Mouse (Mus musculus): Measurements from ENCODE around the gene Prkar2a. TPM values are rescaled to one million over a fixed set of nuclear protein-coding genes. Genes with fewer than 3 reads are reported as not detected.

Gene Prkar2a
- polyA plus RNA-seq, 1 experiment from 2014 or later: 28.8 TPM

- Histone ChIP-seq H3K4me1 (ENCODE audit: control insufficient read depth, insufficient read depth, low read length) (peaks cover 21% of the 10 kb centered on the region), H3K4me2 (replicated peaks; ENCODE audit: low read depth, low read length) (no peak overlapping the region), H3K27me3 (ENCODE audit: control insufficient read depth, insufficient read depth, low read length) (no peaks in the 10 kb centered on the region), H3K27ac (ENCODE audit: low read depth, low read length) (no peak overlapping the region), H3K4me3 (ENCODE audit: low read length) (no peak overlapping the region), H3K36me3 (ENCODE audit: control insufficient read depth, insufficient read depth, low read length) (peaks cover 81% of the 10 kb centered on the region), H3K9ac (ENCODE audit: low read depth, low read length) (no peak overlapping the region), H3K9me3 (ENCODE audit: control insufficient read depth, low read length) (no peaks in the 10 kb centered on the region)
- ATAC-seq (ENCODE audit: low FRiP score, low TSS enrichment): no peak
- 86% methylated on average over 3 of the region's 3 CpGs for WGBS
Observed at GRCm38 (mm10) chr9:108799564-108799963, 110.5 kb downstream of the Prkar2a start.

Small RNA genes within 50 kb of the gene (microRNA-seq; reads per million reads assigned to microRNA genes)
- not detected for gene Gm26298

Other genes with a start within 250 kb of the Prkar2a start
- gene Ccdc71, start 228.8 kb upstream of the Prkar2a start, polyA plus RNA-seq (2014; fragmentation: Nextera tagmentation; extraction: Ambion mirVana): 50.7 and 54.7 TPM in 2 replicates
- 21.6 and 22.9 TPM in 2 replicates for gene Klhdc8b, start 227.7 kb upstream of the Prkar2a start, polyA plus RNA-seq (2014; fragmentation: Nextera tagmentation; extraction: Ambion mirVana)
- 21.5 and 31.9 TPM in 2 replicates for gene Lamb2, start 209.6 kb upstream of the Prkar2a start, polyA plus RNA-seq (2014; fragmentation: Nextera tagmentation; extraction: Ambion mirVana)
- gene Usp19, start 198.7 kb upstream of the Prkar2a start, polyA plus RNA-seq (2014; fragmentation: Nextera tagmentation; extraction: Ambion mirVana): 45.4 and 69.4 TPM in 2 replicates
- 99.1 and 117 TPM in 2 replicates for gene Qars, start 181.6 kb upstream of the Prkar2a start, polyA plus RNA-seq (2014; fragmentation: Nextera tagmentation; extraction: Ambion mirVana)
- 91.0 and 139 TPM in 2 replicates for gene Qrich1, start 172.5 kb upstream of the Prkar2a start, polyA plus RNA-seq (2014; fragmentation: Nextera tagmentation; extraction: Ambion mirVana)
- 185 and 229 TPM in 2 replicates for gene Impdh2, start 129.0 kb upstream of the Prkar2a start, polyA plus RNA-seq (2014; fragmentation: Nextera tagmentation; extraction: Ambion mirVana)
- gene Ndufaf3, start 121.9 kb upstream of the Prkar2a start, polyA plus RNA-seq (2014; fragmentation: Nextera tagmentation; extraction: Ambion mirVana): 37.0 and 50.6 TPM in 2 replicates
- 130 and 159 TPM in 2 replicates for gene Dalrd3, start 119.4 kb upstream of the Prkar2a start, polyA plus RNA-seq (2014; fragmentation: Nextera tagmentation; extraction: Ambion mirVana)
- 86.0 and 114 TPM in 2 replicates for gene Wdr6, start 110.6 kb upstream of the Prkar2a start, polyA plus RNA-seq (2014; fragmentation: Nextera tagmentation; extraction: Ambion mirVana)
- 7.5 and 7.7 TPM in 2 replicates for gene P4htm, start 91.6 kb upstream of the Prkar2a start, polyA plus RNA-seq (2014; fragmentation: Nextera tagmentation; extraction: Ambion mirVana)
- 32.7 and 38.8 TPM in 2 replicates for gene Arih2, start 39.9 kb upstream of the Prkar2a start, polyA plus RNA-seq (2014; fragmentation: Nextera tagmentation; extraction: Ambion mirVana)
- gene Slc25a20, start 27.2 kb upstream of the Prkar2a start, polyA plus RNA-seq (2014; fragmentation: Nextera tagmentation; extraction: Ambion mirVana): 25.8 and 41.7 TPM in 2 replicates
- 125 and 134 TPM in 2 replicates for gene Ip6k2, start 94.5 kb downstream of the Prkar2a start, polyA plus RNA-seq (2014; fragmentation: Nextera tagmentation; extraction: Ambion mirVana)
- 9.0 and 21.7 TPM in 2 replicates for gene Nckipsd, start 119.1 kb downstream of the Prkar2a start, polyA plus RNA-seq (2014; fragmentation: Nextera tagmentation; extraction: Ambion mirVana)
- 0.04 and 0.17 TPM in 2 replicates for gene Celsr3, start 137.0 kb downstream of the Prkar2a start, polyA plus RNA-seq (2014; fragmentation: Nextera tagmentation; extraction: Ambion mirVana)
- gene Slc26a6, start 164.0 kb downstream of the Prkar2a start, polyA plus RNA-seq (2014; fragmentation: Nextera tagmentation; extraction: Ambion mirVana): 8.6 and 14.5 TPM in 2 replicates
- not detected in 2 replicates for gene Tmem89, start 225.3 kb downstream of the Prkar2a start, polyA plus RNA-seq (2014; fragmentation: Nextera tagmentation; extraction: Ambion mirVana)
- gene Uqcrc1, start 247.3 kb downstream of the Prkar2a start, polyA plus RNA-seq (2014; fragmentation: Nextera tagmentation; extraction: Ambion mirVana): 482 and 520 TPM in 2 replicates

Measured in kidney, embryonic 14.5 days (tissue).